Mouse (Mus musculus) lung, postnatal 0 days (tissue): ENCODE measurements around the gene Gm16181. TPM values are rescaled to one million over a fixed set of nuclear protein-coding genes. Genes with fewer than 3 reads are reported as not detected.

Experiments used
- ATAC-seq: fragments of 200-750 bp; cut with Nextera tagmentation; 2 replicates; pipeline ENCODE4 v1.8.0; 2017; ENCODE audit warnings: moderate library complexity
- DNase-seq: peaks from one replicate; pipeline ENCODE4 v3.0.0-alpha.2; 2016; ENCODE audit warnings: low spot score
- H3K27ac ChIP-seq: fragments of 300-500 bp; sonication (generic); 2 replicates; pipeline ENCODE4 v1.5.1; 2014; ENCODE audit warnings: antibody characterized with exemption, mild to moderate bottlenecking, low read length, mixed read lengths
- H3K27me3 ChIP-seq: fragments of 300-500 bp; sonication (generic); replicated peaks from 2 replicates; pipeline ENCODE4 v1.6.1; 2014; ENCODE audit warnings: low read length, mixed read lengths; ENCODE audit not compliant: insufficient read depth
- H3K36me3 ChIP-seq: fragments of 300-500 bp; sonication (generic); 2 replicates; pipeline ENCODE4 v1.6.1; 2014; ENCODE audit warnings: low read length, mixed read lengths; ENCODE audit not compliant: insufficient read depth
- H3K4me1 ChIP-seq: fragments of 300-500 bp; sonication (generic); 2 replicates; pipeline ENCODE4 v1.6.1; 2014; ENCODE audit warnings: antibody characterized with exemption, low read depth, low read length, mixed read lengths; ENCODE audit not compliant: insufficient read depth
- H3K4me2 ChIP-seq: fragments of 300-500 bp; sonication (generic); replicated peaks from 2 replicates; pipeline ENCODE4 v1.6.1; 2014; ENCODE audit warnings: low read depth, mild to moderate bottlenecking, low read length, moderate library complexity, mixed read lengths
- H3K4me3 ChIP-seq: fragments of 300-500 bp; sonication (generic); 2 replicates; pipeline ENCODE4 v1.5.1; 2014; ENCODE audit warnings: low read depth, low read length
- H3K9ac ChIP-seq: fragments of 300-500 bp; sonication (generic); replicated peaks from 2 replicates; pipeline ENCODE4 v1.6.1; 2014; ENCODE audit warnings: low read depth, mild to moderate bottlenecking
- H3K9me3 ChIP-seq: fragments of 300-500 bp; sonication (generic); 2 replicates; pipeline ENCODE4 v1.6.1; 2016; ENCODE audit warnings: low read length, mixed read lengths
- CTCF ChIP-seq: IDR thresholded peaks from 2 replicates; pipeline ENCODE4 v1.5.1; 2016; ENCODE audit warnings: antibody characterized with exemption, mild to moderate bottlenecking
- EP300 ChIP-seq: IDR thresholded peaks from 2 replicates; pipeline ENCODE4 v1.6.1; 2016; ENCODE audit warnings: antibody characterized with exemption, mild to moderate bottlenecking, control low read depth
- WGBS: fragments of 180-500 bp; shearing (Covaris S2); extraction: QIAGEN DNeasy Blood & Tissue Kit; methylation state at CpG from one replicate; pipeline ENCODE4 v1.1.7; 2014; 5-methylcytosine and 5-hydroxymethylcytosine counted together
- polyA plus RNA-seq: library from polyadenylated mRNA; unstranded; fragments of >200 nt; fragmentation: Nextera tagmentation; extraction: Ambion mirVana; gene quantifications from 2 replicates; pipeline ENCODE4 v1.2.1, GENCODE M21; 2015

The Gm16181 gene
- polyA plus RNA-seq, 1 experiment from 2014 or later = not detected

GRCm38 (mm10) chr17:35240384-35241304 lies 20.0 kb downstream of the Gm16181 start:
- WGBS = 21% methylated on average over 12 of the region's 12 CpGs
- no peaks in the 10 kb centered on the region for H3K27me3 ChIP-seq
- DNase-seq = no peak
- no peaks in the 10 kb centered on the region for H3K9me3 ChIP-seq
- peak overlapping the region; percentile 100 for H3K27ac ChIP-seq
- peak overlapping the region; percentile 99 for H3K9ac ChIP-seq
- TF ChIP-seq CTCF (no peak), EP300 (no peak)
- no peak for ATAC-seq
- peaks cover 21% of the 10 kb centered on the region for H3K4me1 ChIP-seq
- peak overlapping the region; percentile 91 for H3K4me3 ChIP-seq
- H3K4me2 ChIP-seq = peak overlapping the region; percentile 81
- peaks cover 16% of the 10 kb centered on the region; the same call in 1 of the 2 replicates for H3K36me3 ChIP-seq

GRCm38 (mm10) chr17:35241305-35242014 lies 20.8 kb downstream of the Gm16181 start, which contains the start of gene Ddx39b:
Gene Ddx39b (plus strand): TSS chr17:35241746.
- TF ChIP-seq EP300 (peak; percentile 90), CTCF (peak; percentile 46)
- under 1% methylated on average over 62 of the region's 69 CpGs for WGBS
- peak within 1 kb of the TSS; percentile 81 for H3K4me2 ChIP-seq

GRCm38 (mm10) chr17:35242015-35242941 lies 21.6 kb downstream of the Gm16181 start:
- peak; percentile 43 for ATAC-seq
- Histone ChIP-seq H3K9ac (peak overlapping the region; percentile 99), H3K27me3 (no peaks in the 10 kb centered on the region), H3K4me3 (peak overlapping the region; percentile 91), H3K9me3 (no peaks in the 10 kb centered on the region), H3K4me2 (peak overlapping the region; percentile 81), H3K36me3 (peaks cover 28% of the 10 kb centered on the region; the same call in 1 of the 2 replicates), H3K27ac (peak overlapping the region; percentile 100), H3K4me1 (peaks cover 21% of the 10 kb centered on the region)
- no peak for TF ChIP-seq EP300
- TF ChIP-seq CTCF = peak; percentile 45
- WGBS = under 1% methylated on average over 49 of the region's 55 CpGs
- peak; percentile 84 for DNase-seq

More at GRCm38 (mm10) chr17:35241305-35242014, 20.8 kb downstream of the Gm16181 start, which contains the start of gene Ddx39b:
- peak within 1 kb of the TSS; percentile 91 for H3K4me3 ChIP-seq
- H3K9ac ChIP-seq = peak within 1 kb of the TSS; percentile 99
- peak; percentile 89 for ATAC-seq
- peak within 1 kb of the TSS; percentile 100 for H3K27ac ChIP-seq
- H3K4me1 ChIP-seq = peaks cover 21% of the 10 kb centered on the region
- H3K36me3 ChIP-seq = peaks cover 20% of the 10 kb centered on the region; the same call in 1 of the 2 replicates
- H3K9me3 ChIP-seq = no peaks in the 10 kb centered on the region
- no peaks in the 10 kb centered on the region for H3K27me3 ChIP-seq
- DNase-seq = peak; percentile 98

- H3K9ac ChIP-seq = peak overlapping the region; percentile 99
- H3K4me2 ChIP-seq = peak overlapping the region; percentile 81
- H3K27ac ChIP-seq = peak overlapping the region; percentile 100
- peaks cover 21% of the 10 kb centered on the region for H3K4me1 ChIP-seq
- peaks cover 29% of the 10 kb centered on the region; the same call in 1 of the 2 replicates for H3K36me3 ChIP-seq
- TF ChIP-seq EP300 (no peak), CTCF (peak; percentile 40)
- H3K4me3 ChIP-seq = peak overlapping the region; percentile 91
- ATAC-seq (no peak), DNase-seq (peak; percentile 63)
- no peaks in the 10 kb centered on the region for H3K27me3 ChIP-seq
- no peaks in the 10 kb centered on the region for H3K9me3 ChIP-seq
- WGBS = 2% methylated on average over 16 of the region's 16 CpGs
These were observed 22.5 kb downstream of the Gm16181 start for GRCm38 (mm10) chr17:35243086-35243485.

DNA sequence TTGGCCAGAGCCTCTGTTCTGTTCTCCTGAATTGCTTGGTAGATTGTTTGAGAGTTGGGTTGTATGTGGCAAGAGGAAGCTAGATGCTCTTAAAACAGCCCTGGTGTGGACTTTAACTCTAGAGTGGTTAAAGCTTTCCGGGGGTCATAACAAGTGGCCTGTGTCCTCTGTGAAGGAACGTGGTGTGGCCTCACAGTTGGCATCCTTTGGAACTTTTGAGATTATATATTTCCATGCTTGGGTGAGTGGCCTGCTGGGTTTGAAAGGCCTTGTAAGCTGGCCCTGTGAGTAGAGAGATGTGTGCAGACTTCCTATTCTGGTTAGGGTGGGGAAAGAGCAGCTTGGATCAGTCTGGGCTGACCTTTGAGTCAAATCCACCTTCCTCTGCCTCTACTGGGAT lies 24.4 kb downstream of the Gm16181 start:
- H3K4me2 ChIP-seq = no peak overlapping the region
- peak; percentile 65 for DNase-seq
- H3K27ac ChIP-seq = 0 out of 2 replicates have a peak overlapping the region, but pooled peaks have one; percentile 15
- H3K9ac ChIP-seq = no peak overlapping the region
- H3K9me3 ChIP-seq = no peaks in the 10 kb centered on the region
- TF ChIP-seq CTCF = no peak
- no peak for TF ChIP-seq EP300
- WGBS = 31% methylated on average over 2 of the region's 2 CpGs
- no peak overlapping the region for H3K4me3 ChIP-seq
- no peak for ATAC-seq
- no peaks in the 10 kb centered on the region for H3K27me3 ChIP-seq
- H3K36me3 ChIP-seq = peaks cover 43% of the 10 kb centered on the region
- peaks cover 21% of the 10 kb centered on the region for H3K4me1 ChIP-seq
